Mouse (Mus musculus) lung, postnatal 4 days (tissue): ENCODE data around the gene Kank3.

Experiments
- DNase-seq, 2 experiments: peaks; one replicate each; pipeline ENCODE4 v3.0.0; 2021

Kank3 gene

DNA sequence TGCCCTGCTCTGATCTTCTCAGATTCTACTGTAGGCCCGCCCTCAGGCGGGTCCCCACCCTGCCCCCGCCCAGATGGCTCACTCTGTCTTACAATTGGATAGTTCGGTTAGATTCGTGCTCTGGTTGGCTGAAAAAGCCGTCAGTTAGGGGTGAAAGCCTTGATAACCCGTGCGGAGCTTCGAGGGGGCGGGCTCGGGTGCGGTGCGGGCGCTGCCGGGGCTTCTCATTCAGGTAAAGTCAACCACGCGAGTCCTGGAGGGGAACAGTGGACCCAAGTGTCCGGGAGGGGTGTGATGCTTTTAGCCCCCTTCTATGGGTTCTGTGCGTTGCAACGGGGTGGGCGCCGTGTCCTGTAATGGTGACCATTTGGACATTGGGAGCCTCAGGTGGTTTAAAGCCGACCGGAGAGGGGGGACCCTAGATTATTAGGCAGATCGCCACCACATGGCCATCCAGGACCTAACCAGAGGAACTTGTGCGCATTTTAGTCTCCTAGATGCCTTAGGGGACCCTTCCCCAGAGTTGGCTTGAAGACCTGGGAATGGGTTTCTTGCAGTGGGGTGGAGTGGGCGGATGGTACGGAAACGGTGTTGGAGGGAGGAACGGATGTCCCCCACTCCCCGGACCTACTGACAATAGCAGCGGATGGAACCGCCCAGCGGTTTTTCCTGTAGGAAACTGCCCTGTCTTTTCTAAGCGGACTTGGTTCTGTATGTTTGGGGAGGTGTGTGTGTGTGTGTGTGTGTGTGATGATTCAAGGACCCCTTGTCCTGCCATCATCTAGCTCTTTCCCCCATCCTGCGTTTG is at the start of gene Kank3:
Gene Kank3, plus strand, starts transcription at position 186 of the 808 bp plus-strand sequence.
- peak; percentile 92 to 97 for DNase-seq

DNA sequence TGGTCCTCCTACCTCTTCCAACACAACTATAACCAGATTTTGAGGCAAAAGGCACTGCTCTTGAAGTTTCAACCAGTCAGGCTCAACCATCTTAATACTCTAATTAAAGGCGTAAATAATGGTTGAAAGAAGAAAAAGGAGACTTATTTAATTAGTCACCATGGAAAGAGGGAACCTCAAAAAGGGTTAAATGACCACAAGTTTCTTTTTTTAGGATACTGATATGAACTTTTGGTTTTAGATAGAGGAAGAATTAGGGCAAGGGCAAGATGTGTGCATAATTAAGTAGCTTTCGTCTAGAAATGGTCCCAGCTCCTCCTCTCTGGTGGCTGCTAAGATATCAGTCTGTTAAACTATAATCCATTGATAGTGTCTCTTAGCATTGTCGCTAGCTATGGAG is 43.9 kb upstream of the Kank3 start:
- no peak for DNase-seq

DNA sequence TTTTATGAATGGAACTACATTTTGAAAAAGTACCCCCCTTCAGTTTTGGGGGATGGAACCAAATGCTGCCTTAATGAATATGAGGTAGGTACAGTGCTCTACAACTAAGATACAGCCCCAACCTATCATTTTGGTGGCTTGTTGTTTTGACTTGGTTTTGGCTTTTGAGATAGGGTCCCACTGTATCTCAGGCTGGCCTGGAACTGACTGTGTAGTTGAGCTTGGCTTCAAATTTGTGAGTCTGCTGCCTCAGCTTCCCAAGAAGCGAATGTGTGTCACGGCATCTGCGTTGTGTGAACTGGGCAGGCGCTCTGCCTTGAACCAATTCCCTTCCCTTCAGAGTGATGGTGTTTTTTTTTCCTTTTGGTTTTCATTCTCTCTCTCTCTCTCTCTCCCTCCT is 38.7 kb upstream of the Kank3 start:
- no peak for DNase-seq

DNA sequence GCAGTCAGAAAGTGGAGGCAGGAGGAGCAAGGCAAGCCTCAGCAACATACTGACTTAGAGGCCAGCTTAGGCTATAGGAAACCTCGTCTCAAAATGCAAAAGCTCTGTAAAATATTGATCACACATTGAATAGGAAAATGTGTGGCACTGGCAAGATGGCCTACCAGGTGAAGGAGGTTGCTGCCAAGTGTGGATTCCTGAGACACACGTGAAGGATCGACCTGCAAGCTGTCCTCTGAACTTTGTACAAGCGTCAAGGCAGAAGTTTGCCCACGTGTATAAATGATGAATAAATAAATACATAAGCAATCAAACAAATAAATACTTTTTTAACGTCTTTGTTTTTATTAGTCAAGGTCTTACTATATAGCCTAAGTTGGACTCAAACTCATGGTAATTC is 36.9 kb upstream of the Kank3 start:
- DNase-seq = no peak

DNA sequence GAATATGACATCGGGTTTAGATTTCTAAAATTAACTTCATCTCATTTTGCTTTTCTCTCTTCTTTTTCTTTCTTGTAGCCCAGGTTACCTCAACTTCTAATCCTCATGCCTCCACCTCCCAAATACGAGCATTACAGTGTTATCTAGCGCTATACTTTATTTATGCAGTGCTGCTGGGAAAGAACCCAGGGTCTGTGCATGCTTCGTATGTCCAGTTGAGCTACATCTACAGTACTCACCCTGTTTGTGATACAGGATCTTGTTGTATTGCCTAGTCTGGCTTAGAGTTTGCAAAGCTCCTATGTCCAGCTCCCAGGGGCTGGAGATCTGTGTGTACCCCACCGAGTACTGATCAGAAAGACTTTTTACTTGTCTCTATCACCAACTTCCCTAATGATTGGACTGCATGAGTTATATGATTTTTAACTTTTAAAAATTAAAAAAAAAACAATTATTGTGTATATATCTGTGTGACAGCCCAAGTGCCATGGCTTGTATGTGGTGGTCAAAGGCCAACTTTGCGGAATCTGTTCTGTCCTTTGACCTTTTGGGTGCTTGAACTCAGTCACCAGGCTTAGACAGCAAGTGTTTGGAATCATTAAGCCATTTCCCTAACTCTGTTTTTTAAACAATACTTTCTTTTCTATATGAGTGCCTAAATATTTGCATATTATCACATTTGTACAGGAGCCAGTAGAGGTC is 36.3 kb upstream of the Kank3 start:
- DNase-seq = no peak

DNA sequence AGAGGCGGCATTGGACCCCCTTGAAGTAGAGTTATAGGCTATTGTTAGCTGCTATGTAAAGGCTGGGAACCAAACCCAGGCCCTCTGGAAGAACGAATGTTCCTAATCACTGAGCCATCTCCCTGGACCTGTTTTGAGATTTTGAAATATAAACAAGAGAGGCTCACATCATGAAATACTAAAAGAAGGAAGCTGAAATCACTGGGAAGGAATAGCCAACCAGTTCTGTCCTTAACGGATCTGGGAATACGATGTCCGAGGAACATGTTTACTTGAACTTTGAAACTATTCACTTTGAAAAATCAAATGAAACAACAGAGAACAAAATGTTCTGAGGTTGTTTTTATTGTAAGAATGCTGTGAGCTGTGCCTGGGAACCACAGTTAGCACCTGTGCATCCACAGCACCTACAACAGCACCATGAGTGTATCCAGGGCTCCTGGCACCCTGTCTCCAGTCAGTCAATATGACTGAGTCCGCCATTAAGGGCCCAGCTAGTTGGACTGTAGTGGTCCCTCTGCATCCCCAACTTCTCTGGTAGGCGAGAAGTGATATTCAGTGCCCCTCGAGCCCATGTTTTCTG is 35.7 kb upstream of the Kank3 start:
- no peak for DNase-seq

DNA sequence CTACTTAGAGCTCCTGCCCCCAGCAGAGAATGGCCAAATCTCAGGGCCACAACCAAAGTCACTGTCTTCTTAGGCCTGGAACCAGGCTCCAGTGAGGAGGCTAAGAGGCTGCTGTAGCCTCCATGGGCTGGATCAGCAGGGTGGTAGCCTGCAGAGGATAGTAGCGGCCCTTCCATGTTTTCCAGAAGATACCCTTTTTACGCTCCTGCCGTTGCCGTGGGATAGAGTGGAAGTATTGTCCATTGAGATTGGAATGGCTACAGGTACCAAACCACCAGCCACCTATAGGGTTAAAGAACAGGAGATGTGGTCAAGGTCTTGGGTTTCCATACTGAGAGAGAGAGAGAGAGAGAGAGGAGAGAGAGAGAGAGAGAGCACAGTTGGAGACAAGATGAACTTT is 35.0 kb upstream of the Kank3 start:
- DNase-seq = no peak

DNA sequence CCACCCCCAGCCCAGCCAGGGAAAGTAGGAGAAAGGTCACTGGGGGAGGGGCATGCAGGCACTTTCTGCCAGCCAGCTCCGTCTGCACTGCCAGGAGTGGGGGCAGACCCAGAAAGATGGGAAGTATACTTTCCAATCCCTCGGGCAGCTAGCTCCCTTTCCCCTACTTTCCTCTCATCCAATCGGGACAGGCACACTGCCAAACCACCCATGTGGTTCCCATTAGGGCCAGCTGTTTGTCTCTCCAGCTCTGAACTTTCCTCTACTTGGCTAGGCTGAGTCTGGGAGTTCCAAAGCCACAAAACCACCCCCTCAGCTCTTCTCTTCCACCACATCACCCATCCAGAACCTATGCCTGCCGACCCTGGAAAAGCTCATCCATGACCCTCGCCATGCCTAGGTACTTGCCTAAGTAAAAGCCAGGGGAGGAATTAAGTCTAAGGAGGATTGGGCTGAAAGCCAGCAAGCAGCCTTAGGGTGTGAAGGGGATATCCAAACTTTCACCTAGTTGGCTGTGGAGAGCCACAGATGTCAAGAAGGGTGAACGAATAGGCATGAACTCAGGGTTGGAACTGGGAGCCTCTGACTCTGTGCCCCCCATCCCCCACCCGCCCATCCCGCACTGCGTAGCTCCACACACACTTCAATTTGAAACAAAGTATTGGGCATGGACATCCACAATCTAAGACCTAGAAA is 30.9 kb upstream of the Kank3 start:
- peak; percentile 94 to 96 for DNase-seq

DNA sequence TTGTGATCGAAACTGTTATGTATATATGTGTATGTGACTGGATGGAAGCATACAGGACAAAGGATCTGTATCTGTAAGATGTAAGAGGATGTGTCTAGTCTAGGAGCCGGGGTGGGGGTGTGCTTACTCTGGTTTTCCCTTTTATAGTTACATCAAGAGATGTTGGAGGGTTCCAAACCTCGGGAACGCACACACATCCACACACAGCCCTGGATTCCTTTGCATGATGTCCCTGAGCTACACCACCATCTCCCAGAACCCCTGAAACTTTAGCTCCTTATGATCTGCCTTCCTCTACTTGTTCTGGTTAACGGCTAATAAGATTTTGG is 30.4 kb upstream of the Kank3 start:
- no peak for DNase-seq

DNA sequence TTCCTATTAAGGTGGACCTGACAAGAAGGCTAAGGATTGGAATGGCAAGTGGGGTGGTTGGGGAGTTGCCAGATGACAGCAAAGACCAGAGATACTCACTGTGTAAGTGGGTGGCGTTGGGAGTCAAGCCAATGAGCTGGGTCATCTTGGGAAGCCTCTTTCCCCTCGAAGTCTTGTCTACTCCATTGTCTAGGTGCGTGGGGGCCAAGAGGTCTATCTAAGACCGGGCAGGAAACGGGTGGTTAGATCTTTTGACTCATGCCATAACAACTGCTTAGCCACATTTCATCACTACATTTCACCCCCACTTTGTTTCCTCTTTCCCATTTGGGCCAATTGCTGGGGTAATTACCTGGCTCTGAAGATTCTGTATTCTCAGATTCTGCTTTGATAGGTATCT is 29.9 kb upstream of the Kank3 start:
- peak; percentile 63 to 66 for DNase-seq

DNA sequence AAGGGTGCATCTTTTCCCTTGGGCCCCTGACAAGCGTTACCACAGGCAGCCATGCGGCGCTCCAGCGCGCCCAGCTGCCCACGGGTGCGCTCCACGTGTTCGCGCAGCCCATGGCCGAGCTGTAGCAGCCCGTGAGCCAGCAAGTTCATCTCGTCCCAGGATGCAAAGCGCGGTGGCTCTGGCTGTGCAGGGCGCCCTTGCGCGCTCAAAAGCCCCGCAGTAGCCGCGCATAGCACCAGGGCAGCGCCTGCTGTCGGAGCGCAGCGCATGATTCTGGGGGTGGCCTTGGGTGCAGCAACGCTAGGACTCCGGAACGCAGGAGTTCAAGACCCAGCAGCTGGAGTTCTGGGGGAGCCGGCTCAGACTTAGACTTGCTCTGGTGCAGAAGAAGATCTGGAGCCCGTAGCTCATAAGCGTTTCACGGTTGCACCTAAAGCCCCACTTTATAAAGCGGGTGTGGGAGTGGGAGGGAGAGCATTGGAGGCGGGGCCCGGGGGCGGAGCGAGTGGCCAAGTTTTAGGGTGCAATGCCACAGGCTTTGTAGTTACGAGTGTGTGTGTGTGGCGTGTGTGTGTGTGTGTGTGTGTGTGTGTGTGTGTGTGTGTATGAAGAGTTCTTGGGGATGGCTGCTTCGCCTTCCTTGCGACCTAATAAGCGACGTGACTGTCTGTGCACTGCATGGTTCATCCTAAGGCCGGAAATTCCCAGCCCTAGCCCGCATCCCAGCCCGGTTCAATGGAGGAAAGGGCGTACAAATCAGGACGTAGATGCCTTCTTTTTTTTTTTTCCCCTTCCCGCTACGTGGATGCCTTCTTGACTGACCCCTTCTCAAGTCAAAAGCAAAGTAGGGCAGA is 29.0 kb upstream of the Kank3 start, which contains the start of gene Angptl4:
Gene Angptl4, minus strand, starts transcription at position 707 of the 854 bp plus-strand sequence.
- DNase-seq = peak; percentile 82 to 88

DNA sequence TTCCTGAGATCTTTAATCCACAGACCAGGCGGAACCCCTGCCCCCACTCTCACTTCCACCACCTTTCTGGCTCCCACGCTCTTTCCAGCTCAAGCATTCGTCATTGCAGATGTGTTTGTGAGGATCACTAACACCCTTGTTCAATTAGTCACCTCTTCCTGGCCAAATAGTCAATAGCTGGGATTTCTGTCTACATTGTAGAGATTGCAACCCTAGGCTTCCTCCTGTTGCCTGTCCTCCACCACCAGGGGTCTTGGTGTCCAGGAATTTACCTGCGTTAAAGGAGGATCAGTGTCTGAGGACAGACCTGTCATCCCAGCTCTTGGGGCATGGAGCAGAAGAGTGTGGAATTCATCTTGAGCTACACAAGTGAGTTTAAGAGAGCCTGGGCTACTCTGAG is 28.3 kb upstream of the Kank3 start:
- DNase-seq = no peak

DNA sequence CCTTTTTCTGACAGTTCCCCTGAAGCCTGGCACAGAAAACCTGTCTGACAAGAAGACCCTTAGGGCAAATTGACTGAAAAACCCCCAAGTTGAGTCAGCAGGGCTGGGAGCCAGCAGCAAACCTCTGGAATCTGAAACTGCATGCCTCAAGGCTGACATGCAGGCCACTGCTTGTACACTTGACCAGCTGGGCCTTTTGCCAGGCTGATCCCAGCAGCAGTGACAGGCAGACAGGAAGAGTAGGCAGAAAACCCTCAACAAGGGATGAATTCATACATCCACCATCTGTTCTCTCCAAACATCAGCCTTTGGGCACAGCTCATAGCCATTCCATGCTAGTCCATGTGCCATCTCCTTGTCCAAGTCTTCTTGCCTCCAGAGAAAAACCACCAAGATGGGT is 26.9 kb upstream of the Kank3 start:
- DNase-seq = peak; percentile 87 to 94

DNA sequence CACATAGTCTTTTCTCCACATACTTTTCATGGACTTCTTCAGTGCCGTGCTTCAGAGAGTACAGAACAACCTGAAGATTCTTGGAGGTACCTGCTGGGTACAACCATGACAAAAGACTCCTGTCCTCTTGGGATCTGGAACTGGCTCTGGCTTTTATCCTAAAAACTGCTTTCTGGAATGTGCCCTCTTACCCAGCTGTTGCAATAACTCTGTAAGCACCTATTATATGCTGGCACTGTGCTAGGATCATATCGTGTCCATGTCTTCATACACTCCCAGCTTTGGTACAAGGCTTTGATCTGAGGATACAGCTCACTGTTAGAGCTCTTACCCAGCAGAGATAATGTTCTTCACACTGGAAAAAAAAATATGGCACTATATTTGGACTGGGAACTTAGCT is 25.4 kb upstream of the Kank3 start:
- DNase-seq = no peak

DNA sequence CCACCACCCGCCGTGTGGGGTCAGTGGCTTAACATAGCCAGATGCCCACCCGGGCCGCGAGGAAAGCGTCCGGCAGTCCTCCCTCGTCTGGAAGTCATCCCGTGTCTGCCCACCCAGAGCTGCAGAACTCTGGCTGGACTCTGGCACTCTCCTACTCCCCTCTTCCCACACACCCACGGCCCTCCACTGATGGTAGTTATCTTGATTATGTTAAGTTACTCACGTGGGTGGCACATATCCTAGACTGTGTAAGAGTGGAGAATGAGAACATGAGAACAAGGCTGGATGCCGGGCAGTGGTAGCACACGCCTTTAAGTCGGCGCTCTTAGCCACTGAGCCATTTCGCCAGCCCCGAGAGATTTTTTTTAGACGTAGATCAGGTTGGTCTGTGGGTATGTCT is 23.9 kb upstream of the Kank3 start:
- no peak for DNase-seq

DNA sequence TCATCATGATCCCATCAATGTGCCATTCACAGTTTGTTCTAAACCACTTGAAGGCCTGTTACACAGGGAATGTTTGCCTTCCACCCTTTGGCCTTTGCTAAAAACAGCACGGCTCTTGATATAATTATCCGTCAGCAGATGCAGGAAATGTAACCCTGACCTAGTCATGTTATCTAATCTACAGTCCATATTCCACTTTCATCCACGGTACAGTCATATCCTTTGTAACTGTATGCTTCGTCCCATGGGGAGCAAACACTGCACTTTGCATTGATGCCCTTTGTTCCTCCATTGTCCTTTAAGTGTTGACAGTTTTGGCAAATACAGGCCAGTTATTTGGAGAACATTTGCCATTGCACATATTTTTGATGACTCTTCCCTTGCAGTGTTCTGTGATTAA is 21.6 kb upstream of the Kank3 start:
- DNase-seq = no peak

DNA sequence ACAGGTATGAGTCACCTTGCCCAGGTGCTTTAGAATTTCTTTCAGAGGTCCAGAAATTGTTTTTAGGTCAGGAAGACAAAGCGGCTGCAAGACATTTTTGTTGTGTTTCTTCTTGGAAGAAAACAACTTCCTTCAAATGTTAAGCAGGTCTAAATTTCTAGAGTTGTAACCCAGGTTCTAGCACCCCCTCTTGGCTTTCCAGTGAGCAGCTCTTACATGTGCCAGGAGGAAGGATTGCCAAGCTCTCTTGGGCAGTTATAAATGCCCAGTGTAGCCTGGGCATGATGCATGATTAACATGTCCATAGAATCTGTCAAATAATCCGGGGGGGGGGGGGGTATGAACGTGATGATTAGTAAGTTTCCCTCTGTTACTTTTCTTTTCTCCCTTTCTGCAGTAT is 12.0 kb upstream of the Kank3 start:
- peak in 1 of 2 experiments; percentile 43 for DNase-seq

DNA sequence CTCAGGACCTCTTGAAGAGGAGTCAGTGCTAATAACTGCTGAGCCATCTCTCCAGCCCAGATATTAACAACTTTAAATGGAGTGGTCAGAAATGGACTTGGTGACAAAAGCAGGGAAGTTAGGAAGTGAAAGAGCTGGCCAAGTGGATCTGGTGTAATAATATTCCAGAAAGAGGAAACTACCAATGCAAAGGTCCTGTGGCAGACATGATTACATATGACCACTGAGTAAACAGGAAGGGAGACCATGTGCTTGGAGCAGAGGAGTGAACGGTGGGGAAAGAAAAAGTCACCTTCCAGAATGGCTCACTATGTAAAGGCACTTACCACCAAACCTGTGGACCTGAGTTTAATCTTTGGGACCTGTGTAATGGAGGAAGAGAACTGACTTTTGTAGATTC is 11.0 kb upstream of the Kank3 start:
- no peak for DNase-seq

DNA sequence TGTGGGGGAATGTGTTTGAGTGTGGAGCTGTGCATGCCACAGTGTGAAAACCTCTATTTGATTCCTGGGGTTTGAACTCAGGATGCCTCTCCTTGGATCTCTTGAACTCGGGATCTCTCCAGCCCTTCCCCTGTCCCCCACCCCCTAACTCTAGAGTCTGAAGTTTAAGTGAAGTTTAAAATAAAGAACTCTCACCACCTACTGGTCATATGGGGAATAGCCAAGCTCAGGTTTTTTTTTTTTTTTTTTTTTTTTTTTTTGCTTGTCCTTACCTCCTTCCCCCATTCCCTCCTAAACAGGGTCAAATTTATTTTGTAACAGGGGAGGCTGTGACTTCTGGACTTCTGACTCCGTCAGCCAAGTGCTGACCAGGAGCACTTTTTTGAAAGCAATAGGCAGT is 8.1 kb upstream of the Kank3 start:
- no peak for DNase-seq

DNA sequence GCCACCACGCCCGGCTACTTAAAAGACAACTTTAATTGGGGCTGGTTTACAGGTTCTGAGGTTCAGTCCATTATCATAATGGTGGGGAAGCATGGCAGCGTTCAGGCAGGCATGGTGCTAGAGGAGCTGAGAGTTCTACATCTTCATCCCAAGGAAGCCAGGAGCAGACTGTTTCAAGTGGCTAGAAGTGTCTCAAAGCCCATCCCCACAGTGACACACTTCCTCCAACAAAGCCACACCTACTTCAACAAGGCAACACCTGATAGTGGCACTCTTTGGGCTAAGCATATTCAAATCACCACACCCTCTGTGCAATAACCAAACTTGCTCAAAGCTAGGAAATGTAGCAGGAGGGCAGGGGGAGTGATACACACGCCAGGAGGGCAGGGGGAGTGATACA is 6.1 kb upstream of the Kank3 start:
- no peak for DNase-seq

DNA sequence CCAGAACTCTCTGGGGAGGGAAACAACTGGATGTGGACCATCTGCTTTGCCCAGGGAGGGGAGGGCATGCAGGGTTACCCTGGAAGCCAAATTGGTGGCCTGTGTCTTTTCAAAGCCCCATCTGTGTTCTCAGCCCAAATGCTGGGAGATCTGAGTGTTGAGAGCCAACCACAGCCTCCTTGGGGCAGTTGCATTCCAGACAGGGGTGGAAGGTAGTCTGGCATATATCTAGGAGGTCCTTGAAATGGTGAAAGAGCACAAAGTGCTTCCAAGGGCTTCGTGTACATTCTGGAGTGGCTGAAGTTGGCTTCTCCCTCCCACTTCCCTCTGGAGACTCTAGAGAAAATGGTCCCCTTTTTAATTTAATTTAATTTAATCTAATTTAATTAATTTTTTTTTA is 5.6 kb upstream of the Kank3 start:
- DNase-seq = peak; percentile 44 to 60

DNA sequence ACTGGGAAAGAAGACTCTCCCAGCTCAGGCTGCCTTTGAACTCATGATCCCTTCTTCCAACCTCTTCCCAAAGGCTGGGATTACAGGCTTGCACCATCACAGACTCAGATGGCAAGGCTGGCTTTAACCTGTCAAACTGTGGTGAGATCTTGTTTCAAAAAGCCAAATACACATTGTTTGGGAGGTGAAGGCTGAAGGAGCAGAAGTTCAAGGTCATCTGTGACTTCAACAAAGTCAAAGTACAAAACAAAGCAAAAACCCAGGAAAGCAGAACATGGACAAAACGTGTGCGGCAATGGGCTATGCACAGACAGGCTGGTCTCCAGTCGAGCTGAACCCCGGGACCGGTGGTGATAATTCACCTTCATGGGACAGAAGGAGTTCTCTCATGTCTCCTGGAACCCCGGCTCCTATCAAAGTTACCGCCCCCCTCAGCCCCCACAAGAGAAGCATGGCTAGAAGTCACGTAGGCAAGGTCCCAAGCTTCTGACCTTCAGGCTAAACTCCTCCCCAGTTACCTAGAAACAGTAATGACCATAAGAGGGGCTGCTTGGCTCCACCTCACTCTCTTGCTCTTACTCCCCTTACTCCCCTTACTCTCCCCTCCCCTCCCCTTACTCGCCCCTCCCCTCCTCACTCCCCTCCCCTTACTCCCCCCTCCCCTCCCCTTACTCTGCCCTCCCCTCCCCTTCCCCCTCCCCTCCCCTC is 3.0 kb upstream of the Kank3 start:
- DNase-seq = no peak
